Comparison of ENCODE assay signal across 9 mouse cellular contexts in genomic region chr2:30076959-30077358, GRCm38 (mm10). TPM values are rescaled to one million over a fixed set of nuclear protein-coding genes. Genes with fewer than 3 reads are reported as not detected.
DNase-seq lines count a peak whose midpoint lies in the region; ATAC-seq and TF ChIP-seq lines count a peak whose summit lies in the region.
"Had no signal": no experiment of that assay in that cellular context is flagged by ENCODE, and none has a peak within 500 bp of the region (broad histone marks: within the 10 kb centered on the region; RNA-seq: fewer than 3 reads in every experiment).

No protein-coding gene starts in this region.

- WGBS in kidney, postnatal 0 days, result 66% methylated on average over 6 of the region's 6 CpGs
- WGBS in forebrain, embryonic 10.5 days, result 76% methylated on average over 6 of the region's 6 CpGs
- WGBS in limb, embryonic 11.5 days, result 61% methylated on average over 6 of the region's 6 CpGs
- WGBS in neural tube, embryonic 13.5 days, result 69% methylated on average over 6 of the region's 6 CpGs

- H3K27me3 ChIP-seq in kidney, postnatal 0 days (ENCODE audit: insufficient read depth, low read length), result no peaks in the 10 kb centered on the region
- no peaks in the 10 kb centered on the region for H3K27me3 ChIP-seq in forebrain, embryonic 10.5 days (ENCODE audit: poor library complexity, severe bottlenecking)
- no peaks in the 10 kb centered on the region for H3K27me3 ChIP-seq in limb, embryonic 11.5 days (ENCODE audit: control insufficient read depth, insufficient read depth, low read length)
- H3K27me3 ChIP-seq in neural tube, embryonic 13.5 days, result no peaks in the 10 kb centered on the region

- no peak for DNase-seq in kidney, postnatal 0 days (ENCODE audit: low spot score)
- DNase-seq in kidney, adult 8-10 months, result no peak
- no peak for DNase-seq in forebrain, embryonic 10.5 days (ENCODE audit: extremely low spot score, low spot score)
- DNase-seq in limb, embryonic 11.5 days (ENCODE audit: low spot score), result no peak
- no peak for DNase-seq in gastrocnemius, postnatal 14 days
- DNase-seq in thymus, postnatal 14 days, result no peak
- DNase-seq in spleen, postnatal 14 days (ENCODE audit: low spot score in 2 of 2), result no peak

- no peak overlapping the region for H3K9ac ChIP-seq in kidney, postnatal 0 days (ENCODE audit: low read depth, low read length)
- peak overlapping the region; percentile 72; the same call in 1 of the 2 replicates for H3K9ac ChIP-seq in limb, embryonic 11.5 days (ENCODE audit: low read length)
- peak overlapping the region; percentile 54 for H3K9ac ChIP-seq in neural tube, embryonic 13.5 days

- H3K36me3 ChIP-seq in kidney, postnatal 0 days (ENCODE audit: insufficient read depth, low read length), result peaks cover 5% of the 10 kb centered on the region; the same call in 1 of the 2 replicates
- H3K36me3 ChIP-seq in forebrain, embryonic 10.5 days (replicated peaks), result peaks cover 38% of the 10 kb centered on the region
- H3K36me3 ChIP-seq in limb, embryonic 11.5 days (ENCODE audit: control insufficient read depth, insufficient read depth, low read length), result peaks cover 6% of the 10 kb centered on the region; the same call in 1 of the 2 replicates
- peaks cover 19% of the 10 kb centered on the region for H3K36me3 ChIP-seq in neural tube, embryonic 13.5 days

- H3K4me3 ChIP-seq in kidney, postnatal 0 days (replicated peaks; ENCODE audit: low read depth, low read length), result peak overlapping the region; percentile 53; the same call in 1 of the 2 replicates
- H3K4me3 ChIP-seq in forebrain, embryonic 10.5 days, result peak overlapping the region; percentile 63
- peak overlapping the region; percentile 59 for H3K4me3 ChIP-seq in limb, embryonic 11.5 days (ENCODE audit: low read depth, low read length)
- H3K4me3 ChIP-seq in neural tube, embryonic 13.5 days, result peak overlapping the region; percentile 45

- peak overlapping the region; percentile 81; the same call in 1 of the 2 replicates for H3K4me2 ChIP-seq in kidney, postnatal 0 days (ENCODE audit: low read length)
- peak overlapping the region; percentile 91; the same call in 1 of the 2 replicates for H3K4me2 ChIP-seq in limb, embryonic 11.5 days (ENCODE audit: low read depth, severe bottlenecking)
- H3K4me2 ChIP-seq in neural tube, embryonic 13.5 days, result peak overlapping the region; percentile 83

- intact Hi-C loops in gastrocnemius, postnatal 14 days (cut with DNase I; ENCODE audit: low total_unique reads), result no loop called here

- no peaks in the 10 kb centered on the region for H3K4me1 ChIP-seq in kidney, postnatal 0 days (replicated peaks; ENCODE audit: insufficient read depth, low read length)
- H3K4me1 ChIP-seq in forebrain, embryonic 10.5 days, result peaks cover 38% of the 10 kb centered on the region
- H3K4me1 ChIP-seq in limb, embryonic 11.5 days (ENCODE audit: control insufficient read depth, insufficient read depth, low read length), result peaks cover 11% of the 10 kb centered on the region
- peaks cover 17% of the 10 kb centered on the region for H3K4me1 ChIP-seq in neural tube, embryonic 13.5 days (replicated peaks)

- no peaks in the 10 kb centered on the region for H3K9me3 ChIP-seq in kidney, postnatal 0 days (replicated peaks; ENCODE audit: low read length)
- no peaks in the 10 kb centered on the region for H3K9me3 ChIP-seq in forebrain, embryonic 10.5 days
- H3K9me3 ChIP-seq in limb, embryonic 11.5 days (ENCODE audit: control insufficient read depth, low read length), result no peaks in the 10 kb centered on the region
- H3K9me3 ChIP-seq in neural tube, embryonic 13.5 days, result no peaks in the 10 kb centered on the region

- 0 out of 2 replicates have a peak, but pooled peaks have one; percentile 1 for ATAC-seq in kidney, postnatal 0 days (replicated peaks; ENCODE audit: low FRiP score, low read depth)
- peak; percentile 9; the same call in 1 of the 2 replicates for ATAC-seq in limb, embryonic 11.5 days (ENCODE audit: insufficient number of reproducible peaks, low FRiP score, low TSS enrichment, low read depth)
- peak; percentile 17; the same call in 1 of the 2 replicates for ATAC-seq in neural tube, embryonic 13.5 days (ENCODE audit: low read depth)

- no peak for TF ChIP-seq CTCF in kidney, postnatal 0 days (IDR thresholded peaks at IDR 0.05; ENCODE audit: low read depth)

- H3K27ac ChIP-seq in kidney, postnatal 0 days, result peak overlapping the region; percentile 62
- H3K27ac ChIP-seq in forebrain, embryonic 10.5 days, result peak overlapping the region; percentile 89; the same call in 1 of the 2 replicates
- peak overlapping the region; percentile 79 for H3K27ac ChIP-seq in limb, embryonic 11.5 days (replicated peaks; ENCODE audit: low read depth, low read length)
- H3K27ac ChIP-seq in neural tube, embryonic 13.5 days (replicated peaks), result no peak overlapping the region
- H3K27ac ChIP-seq: left cerebral cortex, adult 2 months had no signal

RNA-seq across cellular contexts. Expression of gene Pkn3, which starts 0.5 kb away (rescaled TPM):
- 5.7 and 6.4 TPM in 2 replicates for polyA plus RNA-seq in kidney, postnatal 0 days (2015; fragmentation: Nextera tagmentation; extraction: Ambion mirVana)
- polyA plus RNA-seq in forebrain, embryonic 10.5 days (2016; fragmentation: Nextera tagmentation; extraction: Ambion mirVana), result 12.4 and 13.1 TPM in 2 replicates
- polyA plus RNA-seq in limb, embryonic 11.5 days (2014; fragmentation: Nextera tagmentation; extraction: Ambion mirVana), result 9.0 and 10.6 TPM in 2 replicates
- polyA plus RNA-seq in neural tube, embryonic 13.5 days (2015; fragmentation: Nextera tagmentation; extraction: Ambion mirVana), result 1.8 and 2.7 TPM in 2 replicates
- 1 to 10 TPM; 5.9 to 6.4 TPM for total RNA-seq in gastrocnemius, postnatal 14 days (2021)

RNA-seq across cellular contexts. Expression of gene Zdhhc12, which starts 16.5 kb away (rescaled TPM):
- 31.8 and 37.0 TPM in 2 replicates for polyA plus RNA-seq in kidney, postnatal 0 days (2015; fragmentation: Nextera tagmentation; extraction: Ambion mirVana)
- polyA plus RNA-seq in forebrain, embryonic 10.5 days (2016; fragmentation: Nextera tagmentation; extraction: Ambion mirVana), result 34.2 and 35.4 TPM in 2 replicates
- polyA plus RNA-seq in limb, embryonic 11.5 days (2014; fragmentation: Nextera tagmentation; extraction: Ambion mirVana), result 32.1 and 34.1 TPM in 2 replicates
- polyA plus RNA-seq in neural tube, embryonic 13.5 days (2015; fragmentation: Nextera tagmentation; extraction: Ambion mirVana), result 26.5 and 32.5 TPM in 2 replicates
- total RNA-seq in gastrocnemius, postnatal 14 days (2021), result 1 to 10 TPM; 3.5 to 4.0 TPM

RNA-seq across cellular contexts. Expression of gene Set, which starts 19.8 kb away (rescaled TPM):
- 411 and 412 TPM in 2 replicates for polyA plus RNA-seq in kidney, postnatal 0 days (2015; fragmentation: Nextera tagmentation; extraction: Ambion mirVana)
- 944 and 983 TPM in 2 replicates for polyA plus RNA-seq in forebrain, embryonic 10.5 days (2016; fragmentation: Nextera tagmentation; extraction: Ambion mirVana)
- 780 and 808 TPM in 2 replicates for polyA plus RNA-seq in limb, embryonic 11.5 days (2014; fragmentation: Nextera tagmentation; extraction: Ambion mirVana)
- polyA plus RNA-seq in neural tube, embryonic 13.5 days (2015; fragmentation: Nextera tagmentation; extraction: Ambion mirVana), result 338 and 380 TPM in 2 replicates
- total RNA-seq in gastrocnemius, postnatal 14 days (2021), result 10 to 100 TPM; 75.4 to 90.4 TPM

RNA-seq across cellular contexts. Expression of gene Wdr34, which starts 28.3 kb away (rescaled TPM):
- polyA plus RNA-seq in kidney, postnatal 0 days (2015; fragmentation: Nextera tagmentation; extraction: Ambion mirVana), result 26.2 and 29.1 TPM in 2 replicates
- polyA plus RNA-seq in forebrain, embryonic 10.5 days (2016; fragmentation: Nextera tagmentation; extraction: Ambion mirVana), result 33.1 and 33.4 TPM in 2 replicates
- polyA plus RNA-seq in limb, embryonic 11.5 days (2014; fragmentation: Nextera tagmentation; extraction: Ambion mirVana), result 32.6 and 32.8 TPM in 2 replicates
- polyA plus RNA-seq in neural tube, embryonic 13.5 days (2015; fragmentation: Nextera tagmentation; extraction: Ambion mirVana), result 49.6 and 53.5 TPM in 2 replicates
- 1 to 10 TPM; 3.2 to 3.3 TPM for total RNA-seq in gastrocnemius, postnatal 14 days (2021)

RNA-seq across cellular contexts. Expression of gene Zer1, which starts 47.4 kb away (rescaled TPM):
- polyA plus RNA-seq in kidney, postnatal 0 days (2015; fragmentation: Nextera tagmentation; extraction: Ambion mirVana), result 4.4 and 4.9 TPM in 2 replicates
- polyA plus RNA-seq in forebrain, embryonic 10.5 days (2016; fragmentation: Nextera tagmentation; extraction: Ambion mirVana), result 6.3 and 6.6 TPM in 2 replicates
- polyA plus RNA-seq in limb, embryonic 11.5 days (2014; fragmentation: Nextera tagmentation; extraction: Ambion mirVana), result 6.7 and 8.7 TPM in 2 replicates
- 11.8 and 12.8 TPM in 2 replicates for polyA plus RNA-seq in neural tube, embryonic 13.5 days (2015; fragmentation: Nextera tagmentation; extraction: Ambion mirVana)
- total RNA-seq in gastrocnemius, postnatal 14 days (2021), result 10 to 100 TPM; 17.7 to 20.6 TPM
